Mouse (Mus musculus): ENCODE data around the gene Csmd2.

The Csmd2 gene

DNA sequence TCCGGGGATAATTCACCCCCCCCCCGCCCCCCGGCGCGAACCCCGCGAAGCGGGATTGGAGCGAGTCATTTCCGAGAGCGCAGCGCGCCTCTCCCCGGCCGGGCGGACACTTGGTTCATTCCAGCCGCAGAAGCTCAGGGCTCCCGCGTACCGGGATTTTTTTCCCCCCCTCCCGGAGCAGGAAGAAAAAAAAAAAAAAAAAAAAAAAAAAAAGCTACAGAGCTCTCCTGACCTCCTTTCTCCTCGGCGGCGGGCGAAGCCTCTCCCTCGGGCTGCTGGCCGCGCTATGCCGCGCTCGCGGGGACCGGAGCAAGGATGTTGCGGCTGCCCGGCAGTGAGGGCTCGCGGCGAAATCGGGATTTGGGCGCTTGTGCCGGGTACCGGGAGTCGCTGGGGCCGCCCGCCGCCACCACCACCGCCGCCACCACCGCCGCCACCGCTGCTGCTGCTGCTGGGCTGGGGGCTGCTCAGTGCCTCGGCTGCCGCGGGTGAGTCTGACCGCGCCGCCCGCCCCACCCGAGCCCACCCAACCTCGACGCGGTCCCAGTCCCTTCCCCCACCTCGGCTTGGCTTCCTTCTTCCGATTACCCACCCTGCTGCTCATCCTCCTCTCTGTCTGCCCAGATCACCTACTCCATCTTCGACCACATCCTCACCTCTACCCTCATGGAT lies at the start of gene Csmd2:
TSS of gene Csmd2 (plus strand) at position 74 of the 672 bp plus-strand sequence.
- DNase-seq: peak; percentile 84 to 86

DNA sequence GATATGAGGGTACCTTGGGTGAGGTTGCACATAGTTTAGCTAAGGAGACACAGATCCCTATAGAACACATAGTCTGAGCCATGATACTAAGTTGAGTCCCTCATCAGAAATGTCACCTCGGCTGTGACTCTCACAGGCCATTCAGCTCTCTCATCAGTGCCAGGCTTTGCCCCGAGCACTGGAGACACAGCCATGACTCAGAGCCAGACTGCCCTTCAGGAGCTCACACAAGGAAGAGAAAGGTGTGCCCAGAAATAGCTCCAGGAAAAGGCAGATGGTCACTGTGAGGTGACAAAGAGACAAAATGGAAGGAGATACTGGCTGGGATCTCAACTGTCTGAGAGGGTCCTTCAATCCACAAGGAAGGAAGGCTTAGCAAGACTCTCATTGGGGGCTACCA lies 40.0 kb upstream of the Csmd2 start:
- peak; percentile 78 to 85 for DNase-seq

DNA sequence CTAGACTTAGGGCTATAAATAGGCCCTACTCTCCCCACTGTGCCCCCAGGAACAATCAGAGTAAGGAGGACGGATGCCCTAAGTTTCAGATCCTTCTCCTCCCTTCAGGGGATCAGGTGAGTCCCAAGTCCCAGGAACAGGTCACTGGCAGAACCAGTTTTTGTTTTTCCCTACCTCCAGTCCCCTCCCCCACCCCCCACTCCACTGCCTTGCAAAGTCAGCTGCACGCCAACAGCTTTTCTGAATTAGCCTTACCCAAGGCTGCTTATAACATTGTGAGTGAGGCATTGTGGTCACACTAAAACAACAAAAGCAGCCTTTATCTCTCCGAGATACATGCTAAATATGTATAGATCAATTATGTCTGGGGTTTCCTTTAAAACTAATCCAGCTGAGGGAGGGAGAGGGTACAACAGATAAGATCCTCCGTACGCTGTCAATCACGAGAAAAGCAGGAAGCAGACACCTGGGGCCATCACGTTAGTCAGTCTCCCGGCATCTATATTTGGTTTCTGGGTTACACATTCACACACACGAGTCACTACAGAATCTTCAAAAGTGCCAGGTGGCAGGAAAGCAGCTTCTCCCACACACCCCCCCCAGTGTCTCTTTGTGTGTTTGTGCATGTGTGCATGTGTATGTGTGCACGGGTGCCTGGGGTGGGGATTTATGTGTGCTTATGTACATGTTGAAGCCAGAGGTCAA lies 34.5 kb upstream of the Csmd2 start:
- DNase-seq: no peak

DNA sequence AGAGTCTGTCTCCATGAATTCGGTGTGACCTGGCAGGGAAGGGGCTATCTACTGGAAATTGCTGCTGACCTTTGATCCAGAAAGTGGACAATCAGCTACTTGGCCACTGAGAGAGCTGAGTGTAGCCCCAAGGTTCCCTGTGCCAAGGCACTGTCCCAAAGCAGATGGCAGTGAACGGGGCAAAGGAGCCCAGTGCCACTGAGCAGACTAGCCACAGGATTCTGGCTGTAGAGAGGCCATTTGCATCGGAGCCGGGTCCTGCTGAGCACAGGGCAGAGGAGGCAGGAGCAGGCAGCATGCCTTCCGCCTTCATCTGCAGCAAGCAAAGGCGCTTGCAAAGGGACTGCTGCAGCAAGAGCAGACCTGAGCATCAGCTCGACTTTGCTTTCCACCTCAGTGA lies 18.6 kb upstream of the Csmd2 start:
- peak; percentile 85 to 94 for DNase-seq

DNA sequence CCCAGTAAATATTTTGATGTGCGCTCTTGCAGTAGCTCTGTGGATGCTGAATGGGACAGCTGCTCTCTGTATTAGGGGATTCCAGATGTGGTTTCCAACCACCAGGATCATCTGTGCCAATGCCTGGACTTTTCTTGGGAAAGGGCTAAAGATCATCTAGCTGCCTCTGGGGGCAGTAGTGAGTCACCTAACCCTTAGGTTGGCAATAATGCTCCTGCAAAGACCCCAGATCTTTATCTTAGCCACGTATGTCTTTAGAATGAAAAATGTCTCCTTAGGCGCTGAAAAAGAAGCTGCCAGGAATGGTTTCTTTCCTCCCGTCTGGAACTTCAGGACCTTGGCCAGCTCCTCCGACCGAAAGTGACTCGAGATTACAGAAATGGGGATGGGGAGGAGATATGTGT lies 17.6 kb upstream of the Csmd2 start:
- peak; percentile 75 to 82 for DNase-seq

DNA sequence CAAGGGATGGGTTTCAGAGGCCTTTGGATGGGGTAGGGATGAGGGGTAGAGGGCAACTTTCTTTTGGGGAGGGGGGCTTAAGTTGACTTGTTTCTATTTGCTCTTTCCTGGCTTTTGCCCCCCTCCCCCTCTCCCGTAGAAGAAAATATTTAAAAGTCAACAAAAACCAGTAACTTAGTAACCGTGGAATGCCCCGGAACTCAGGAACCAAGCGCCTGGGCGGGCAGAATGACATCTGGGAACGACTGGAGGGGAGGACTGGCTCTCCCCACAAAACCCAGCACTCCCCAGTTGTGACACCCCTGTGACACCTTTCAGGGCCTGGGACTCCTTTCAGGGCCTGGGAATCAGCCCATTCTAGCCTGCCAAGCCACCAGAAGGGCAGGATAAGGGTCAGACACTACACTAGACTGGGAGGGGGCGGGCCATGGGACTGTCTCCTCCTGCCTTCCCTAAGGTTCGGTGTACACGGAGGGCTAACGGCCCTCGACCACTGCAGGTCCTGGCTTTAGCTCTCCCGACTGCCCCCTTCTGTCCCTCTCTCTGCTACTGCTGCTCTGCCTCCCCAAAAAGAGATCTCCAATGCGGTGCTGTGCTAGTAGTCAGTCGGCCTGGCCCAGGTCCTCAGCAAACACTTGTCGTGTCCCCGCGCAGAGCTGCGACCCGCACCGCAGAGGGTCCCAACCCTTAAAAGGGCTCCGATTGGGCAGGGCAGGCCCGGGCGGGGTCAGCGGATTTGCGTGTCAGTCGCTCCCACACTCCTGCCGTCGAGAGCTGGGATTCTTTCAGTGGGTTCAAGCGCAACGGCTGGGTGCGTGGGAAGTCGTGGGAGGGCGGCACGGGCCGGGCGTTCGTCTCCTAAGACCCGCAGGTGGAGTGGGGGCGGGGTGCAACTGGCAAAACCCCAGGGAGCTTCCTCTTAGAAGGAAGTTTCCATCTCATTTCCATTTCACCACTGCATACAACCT lies 16.5 kb upstream of the Csmd2 start, which contains the start of gene CK137956:
TSS of gene CK137956 (minus strand) at position 51 of the 968 bp plus-strand sequence.
- peak; percentile 67 to 68 for DNase-seq

DNA sequence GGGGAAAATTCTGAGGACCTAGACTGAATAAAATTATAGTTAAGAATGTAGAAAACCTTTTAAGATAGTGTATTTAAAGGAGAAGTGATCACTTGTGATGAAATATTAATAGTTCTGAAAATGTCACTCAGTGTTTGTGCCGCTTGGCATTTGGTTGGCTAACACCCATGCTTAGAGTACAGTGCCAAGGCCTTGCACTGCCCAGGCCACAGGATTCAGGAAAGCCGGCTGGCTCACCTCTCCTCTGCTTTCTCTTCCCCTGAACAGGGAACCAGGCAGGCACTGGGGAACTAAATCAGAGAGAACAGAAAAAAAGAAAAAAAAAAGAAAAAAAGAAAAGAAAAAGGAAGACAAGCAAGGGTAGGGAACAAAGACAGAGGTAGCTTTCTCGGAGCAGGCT lies 14.7 kb upstream of the Csmd2 start:
- peak; percentile 69 to 72 for DNase-seq

DNA sequence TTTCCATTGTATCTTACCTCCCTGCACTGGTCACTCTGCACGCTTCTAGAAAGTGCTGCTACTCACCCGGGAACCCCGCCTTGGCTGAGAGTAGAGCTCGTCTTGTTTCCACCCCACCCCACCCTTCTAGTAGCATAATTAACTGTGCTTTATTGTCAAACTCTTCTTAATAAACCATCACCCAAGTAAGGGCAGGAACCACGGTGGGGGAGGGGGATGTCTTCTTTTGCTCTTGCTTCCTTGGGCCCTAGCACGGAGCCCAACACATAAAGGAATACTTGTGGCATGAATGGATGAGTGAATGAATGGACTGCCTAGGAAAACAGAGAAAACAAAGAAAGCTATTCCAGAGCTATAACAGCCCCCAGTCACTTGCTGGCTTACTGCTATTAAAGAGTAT lies 6.5 kb upstream of the Csmd2 start:
- DNase-seq: peak in 1 of 2 experiments; percentile 30

DNA sequence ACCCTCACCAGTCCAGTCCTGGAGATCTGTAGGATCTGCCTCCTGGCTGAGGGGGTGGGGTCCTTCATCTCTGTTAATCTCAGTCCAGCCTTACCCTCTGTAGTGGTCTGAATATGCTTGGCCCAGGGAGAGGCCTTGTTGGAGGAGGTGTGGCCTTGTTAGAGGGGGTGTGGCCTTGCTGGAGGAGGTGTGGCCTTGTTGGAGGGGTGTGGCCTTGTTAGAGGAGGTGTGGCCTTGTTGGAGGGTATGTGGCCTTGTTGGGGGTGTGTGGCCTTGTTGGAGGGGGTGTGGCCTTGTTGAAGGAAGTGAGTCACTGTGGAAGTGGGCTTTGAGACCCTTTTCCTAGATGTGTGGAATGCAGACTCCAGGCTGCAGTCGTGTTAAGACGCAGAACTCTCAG lies 3.2 kb upstream of the Csmd2 start:
- no peak for DNase-seq

DNA sequence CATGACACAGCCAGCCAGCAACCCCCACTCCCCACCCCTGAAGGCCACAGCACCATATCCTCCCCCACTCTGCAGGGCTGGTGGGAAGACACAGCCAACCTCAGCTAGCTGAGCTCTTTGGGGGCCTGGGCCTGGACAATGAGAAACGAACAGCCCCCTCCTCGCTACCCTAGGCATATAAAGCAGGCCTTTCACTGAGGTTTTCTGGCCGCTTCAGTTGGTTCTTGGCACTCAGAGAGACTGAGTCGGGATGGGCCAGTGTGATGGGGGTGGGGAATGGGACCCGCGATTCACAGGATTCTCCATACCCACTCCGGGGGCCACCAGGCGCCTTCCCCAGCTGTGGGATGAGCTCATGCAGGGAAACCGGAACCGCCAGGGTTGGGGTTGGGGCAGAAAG lies 1.8 kb upstream of the Csmd2 start:
- DNase-seq: peak; percentile 69 to 80

DNA sequence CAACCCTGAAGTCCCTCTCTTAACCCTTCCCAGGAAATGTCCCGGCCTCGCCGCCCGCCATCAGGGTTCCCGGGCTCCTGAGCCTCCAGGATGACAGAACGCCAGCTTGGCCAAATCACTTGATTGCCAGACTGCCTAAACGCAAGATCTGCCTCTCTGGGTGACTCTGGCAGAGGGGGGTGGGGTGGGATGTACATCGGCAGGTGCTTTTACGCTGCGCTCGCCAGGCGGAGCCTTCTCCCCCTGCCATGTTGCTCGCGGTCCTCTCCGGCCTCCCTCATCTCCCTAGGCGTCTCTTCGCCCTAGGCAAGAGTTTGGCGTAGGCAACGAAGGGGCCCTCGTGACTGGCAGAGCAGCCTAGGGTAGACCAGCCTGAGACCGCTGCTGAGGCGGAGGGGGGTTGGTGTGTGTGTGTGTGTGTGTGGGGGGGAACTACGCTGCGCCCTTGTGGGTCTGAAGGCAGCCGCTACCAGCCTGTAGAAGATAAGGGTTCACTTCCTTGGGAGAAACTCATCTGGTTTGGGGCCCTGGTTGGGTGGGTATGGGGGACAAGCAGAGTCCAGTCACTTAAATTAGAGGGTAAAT lies 1.1 kb upstream of the Csmd2 start:
- peak; percentile 75 to 79 for DNase-seq

DNA sequence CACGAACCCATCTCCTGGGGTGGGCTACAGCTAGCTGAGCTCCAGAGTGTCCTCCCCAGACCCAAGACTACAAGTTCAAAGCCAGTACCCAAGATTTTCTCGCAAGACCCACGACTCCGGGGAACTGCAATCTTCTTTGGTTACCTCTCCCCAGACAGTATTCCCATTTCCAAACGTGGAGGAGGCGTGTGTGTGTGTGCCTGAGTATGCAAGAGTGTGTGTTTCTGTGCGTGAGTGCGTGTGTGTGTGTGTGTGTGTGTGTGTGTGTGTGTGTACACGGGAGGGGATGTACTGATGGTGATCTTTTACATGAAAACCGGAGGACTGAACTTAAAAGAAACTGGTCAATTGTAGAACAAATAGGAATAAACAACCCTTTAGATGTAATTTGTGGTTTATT lies 387 bp upstream of the Csmd2 start:
- DNase-seq: peak; percentile 62 to 63

DNA sequence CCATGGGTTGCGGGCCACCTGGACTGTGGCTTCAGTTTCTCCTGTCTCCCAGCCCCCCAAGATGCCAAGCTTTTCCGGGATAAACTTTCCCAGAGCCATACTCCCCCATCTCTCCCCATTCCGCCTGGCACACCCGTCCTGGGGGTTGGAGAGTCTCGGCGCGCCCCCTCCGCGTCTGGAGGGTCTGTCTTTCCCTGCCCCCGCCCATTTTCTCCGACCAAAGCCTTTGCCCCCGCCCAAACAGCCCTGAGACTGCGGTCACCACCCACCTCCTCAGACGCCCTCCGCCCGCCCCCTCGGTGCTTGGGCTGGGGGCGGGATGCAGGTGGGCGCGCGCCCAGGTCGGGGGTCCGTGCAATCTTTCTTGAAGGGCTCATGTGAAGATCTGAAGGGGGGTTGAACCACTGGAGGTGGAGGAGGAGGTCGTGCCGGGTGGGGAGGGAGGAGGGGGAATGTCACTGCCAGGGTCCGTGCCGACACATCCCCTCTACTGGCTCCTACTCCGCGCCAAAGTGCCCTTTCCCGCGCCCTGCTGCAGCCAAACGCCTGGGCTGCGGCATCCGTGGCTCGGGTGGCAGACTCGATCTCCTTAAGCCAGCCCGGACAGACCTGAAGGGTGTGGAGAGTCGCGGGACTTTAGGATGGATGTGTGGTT lies 996 bp downstream of the Csmd2 start:
- peak; percentile 71 to 81 for DNase-seq

DNA sequence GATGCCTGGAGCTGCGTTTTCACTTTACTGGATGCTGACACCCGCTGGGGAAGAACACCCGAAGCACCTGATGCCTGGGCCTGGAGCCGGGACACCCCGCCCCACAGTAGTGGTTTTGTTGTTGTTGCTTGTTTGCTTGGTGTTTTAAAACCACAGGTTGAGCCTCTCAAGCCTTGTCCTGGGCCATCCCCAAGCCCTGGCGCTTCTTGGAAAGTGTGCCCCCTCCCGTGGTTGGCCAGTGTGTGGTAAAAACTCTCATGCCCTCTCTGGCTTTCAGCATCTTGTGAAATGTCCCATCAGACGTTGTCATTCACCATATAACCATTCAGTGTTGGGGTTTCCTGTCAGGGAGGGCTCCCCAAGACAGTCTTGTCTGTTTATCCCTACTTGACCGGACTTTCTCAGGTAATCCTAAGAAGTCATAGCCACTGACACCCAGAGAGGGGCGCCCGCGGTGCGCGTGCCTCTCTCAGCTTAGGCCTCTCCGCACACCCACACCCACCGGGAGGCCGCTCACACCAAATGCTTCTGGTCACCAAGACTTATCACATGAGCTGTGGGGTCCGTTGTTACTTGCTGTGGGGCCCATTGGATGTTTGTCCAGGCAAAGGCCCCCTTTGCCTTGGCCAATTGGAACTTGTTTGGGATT lies 1.8 kb downstream of the Csmd2 start:
- DNase-seq: peak; percentile 90 to 93

DNA sequence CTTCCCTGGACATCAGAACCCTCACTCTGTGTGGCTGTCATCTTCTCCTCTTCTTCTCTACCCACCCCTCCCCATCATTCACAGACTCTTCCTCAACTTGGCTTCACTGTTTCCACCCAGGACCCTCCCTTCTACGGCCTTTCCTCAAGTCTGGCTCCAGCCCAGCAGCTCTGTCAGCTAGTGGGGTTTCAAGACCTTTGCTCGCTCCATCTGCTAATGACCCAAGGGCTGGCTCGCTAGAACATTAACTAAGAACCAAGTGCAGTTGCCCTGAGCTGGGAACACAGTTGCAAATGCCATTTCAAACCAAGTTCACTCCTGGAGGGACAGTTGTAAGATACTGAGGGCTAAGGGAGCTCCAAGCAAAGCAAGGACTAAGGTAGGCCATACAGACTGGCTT lies 11.6 kb downstream of the Csmd2 start:
- no peak for DNase-seq

DNA sequence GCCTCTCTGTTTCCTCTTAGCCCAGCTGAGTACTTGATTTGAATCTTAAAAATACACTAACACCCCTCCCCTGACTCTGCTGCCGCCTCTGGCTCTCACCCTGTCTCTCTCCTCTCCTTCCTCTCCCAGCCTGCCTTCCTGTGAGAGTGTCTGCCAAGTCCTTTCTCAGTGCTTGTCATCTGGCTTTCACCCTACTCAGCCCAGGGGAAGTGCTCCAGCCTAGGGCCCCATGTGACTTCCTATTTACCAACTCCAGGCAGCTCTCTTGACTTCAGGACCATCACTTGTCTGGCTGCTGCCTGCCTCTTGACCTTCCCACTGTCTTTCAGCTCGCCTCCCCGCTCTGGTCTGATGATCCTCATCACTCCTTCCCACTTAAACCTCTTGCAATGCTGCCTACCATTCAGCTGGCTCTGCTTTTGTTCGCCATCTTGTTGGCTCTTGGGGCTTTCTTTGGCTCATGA lies 15.0 kb downstream of the Csmd2 start:
- peak; percentile 42 to 56 for DNase-seq

DNA sequence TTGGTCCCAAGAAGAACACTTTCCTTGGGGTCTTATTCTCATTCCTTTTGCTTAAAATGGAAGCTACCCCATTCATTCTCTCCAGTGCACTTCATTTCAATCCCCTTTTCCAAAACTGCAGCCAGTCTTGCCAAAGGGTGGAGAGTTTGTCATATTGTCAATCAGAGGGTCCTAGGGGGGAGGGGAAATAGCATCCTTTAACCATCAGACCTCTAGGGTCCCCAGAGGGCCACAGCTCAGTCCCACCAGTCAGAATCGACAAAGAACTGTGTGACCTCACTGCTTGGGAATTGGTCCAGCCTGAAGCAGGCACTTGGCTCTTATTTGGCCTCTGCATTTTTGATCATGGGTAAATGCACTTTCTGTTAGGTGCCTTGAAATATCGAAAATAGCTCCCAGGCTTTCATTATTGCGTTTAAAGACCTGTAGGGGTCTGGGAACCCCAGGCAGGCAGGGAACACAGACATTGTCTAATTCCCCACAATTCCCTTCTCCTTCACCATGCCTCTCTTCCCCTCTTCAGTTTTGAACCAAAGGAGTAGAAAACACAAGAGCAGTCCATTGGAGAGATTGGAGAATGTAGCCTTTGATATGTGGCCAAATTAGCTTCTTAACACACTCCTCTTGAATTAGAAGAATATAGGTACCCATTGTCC lies 17.3 kb downstream of the Csmd2 start:
- peak in 1 of 2 experiments; percentile 44 for DNase-seq

DNA sequence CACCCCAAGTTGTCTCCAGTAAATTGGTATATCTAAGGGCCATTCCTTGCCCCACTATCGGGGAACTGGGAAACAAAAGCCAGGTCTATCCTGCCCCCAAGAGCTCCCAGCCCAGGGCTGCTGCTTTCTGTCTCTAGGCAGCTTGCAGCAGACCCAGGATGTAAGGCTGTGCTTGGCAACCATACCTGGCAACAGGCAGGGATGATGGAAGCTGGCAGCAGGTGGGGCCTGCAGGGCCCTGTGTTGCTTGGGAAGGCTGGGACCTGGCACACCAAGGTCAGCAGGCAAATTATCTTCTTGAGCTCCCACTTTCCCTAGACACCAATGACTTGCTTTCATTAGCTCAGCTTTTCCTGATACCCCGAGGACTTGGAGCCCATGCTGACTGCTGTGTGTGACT lies 31.8 kb downstream of the Csmd2 start:
- DNase-seq: peak; percentile 74 to 83

DNA sequence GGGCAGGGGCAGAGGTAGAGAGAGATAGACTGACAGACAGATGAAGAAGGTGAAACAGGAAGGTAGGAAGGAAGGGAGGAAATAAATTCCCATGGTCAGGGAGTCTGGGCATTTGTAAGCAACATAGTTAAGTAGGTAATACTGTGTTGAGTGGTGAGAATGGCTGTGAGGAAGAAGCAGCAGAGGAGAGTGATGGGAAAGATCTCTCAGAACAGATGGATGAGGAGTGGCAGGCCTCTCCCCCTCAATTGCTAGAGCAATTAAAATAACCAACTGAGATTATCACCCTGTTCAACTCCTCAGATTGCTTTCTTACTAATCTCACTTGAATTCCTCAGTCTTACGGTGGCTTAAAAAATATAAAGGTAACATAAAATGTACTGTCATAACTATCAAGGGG lies 40.6 kb downstream of the Csmd2 start:
- DNase-seq: no peak

DNA sequence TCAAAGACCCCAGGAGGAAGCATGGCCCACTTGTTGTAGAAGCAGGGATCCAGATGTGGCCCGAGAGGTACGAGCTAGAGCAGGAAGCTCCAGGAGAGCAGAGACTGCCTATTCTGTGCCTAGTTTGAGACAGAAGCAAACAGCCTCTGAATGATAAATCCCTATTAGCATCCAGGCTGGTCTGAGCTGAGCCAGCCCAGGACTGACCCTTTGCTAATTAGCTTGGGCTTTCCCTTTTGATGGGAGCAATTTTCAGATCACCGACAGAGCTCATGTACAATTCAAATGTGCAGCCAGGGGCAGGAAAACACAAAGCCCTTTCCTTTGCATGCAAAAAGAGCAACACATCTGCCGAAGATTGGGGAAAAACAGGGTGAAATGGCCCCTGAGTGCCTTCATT lies 54.2 kb downstream of the Csmd2 start:
- DNase-seq: no peak

DNA sequence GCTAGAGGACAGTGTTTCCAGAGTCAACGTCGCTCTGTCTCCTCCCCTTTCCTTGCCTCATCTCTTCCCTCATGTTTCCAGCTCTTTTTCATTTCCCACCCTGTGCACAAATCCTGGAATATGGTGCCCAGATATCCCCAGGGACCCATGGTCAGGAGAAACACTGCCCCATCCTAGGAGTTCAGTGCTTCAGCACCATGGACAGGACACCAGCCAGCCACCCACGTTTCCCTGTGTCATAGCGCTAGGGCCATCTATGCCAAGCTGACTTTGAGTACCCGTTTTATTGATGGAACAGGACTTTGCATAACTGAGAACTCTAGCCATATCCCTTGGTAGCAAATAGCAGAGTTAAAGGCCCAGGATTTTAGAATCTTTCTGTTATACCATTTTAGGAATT lies 55.0 kb downstream of the Csmd2 start:
- peak in 1 of 2 experiments; percentile 38 for DNase-seq
